Mouse (Mus musculus) heart, adult 8-10 months (tissue): ENCODE measurements around the gene Mrpl55. TPM values are rescaled to one million over a fixed set of nuclear protein-coding genes. Genes with fewer than 3 reads are reported as not detected.
"Not testable (repeated sequence)": the region's sequence is repeated elsewhere in the genome, so short reads cannot be mapped to it uniquely, and the experiment has no call there.

Experiments used
- DNase-seq: peaks from one replicate; pipeline ENCODE4 v3.0.0; 2022; ENCODE audit warnings: low spot score
- total RNA-seq, 4 experiments: library from RNA; stranded (reverse); gene quantifications; 2 replicates each; pipeline ENCODE4 v1.2.4; 2022

The Mrpl55 gene
- total RNA-seq, 4 experiments from 2014 or later, result 100 to 119 (median 114) TPM

DNA sequence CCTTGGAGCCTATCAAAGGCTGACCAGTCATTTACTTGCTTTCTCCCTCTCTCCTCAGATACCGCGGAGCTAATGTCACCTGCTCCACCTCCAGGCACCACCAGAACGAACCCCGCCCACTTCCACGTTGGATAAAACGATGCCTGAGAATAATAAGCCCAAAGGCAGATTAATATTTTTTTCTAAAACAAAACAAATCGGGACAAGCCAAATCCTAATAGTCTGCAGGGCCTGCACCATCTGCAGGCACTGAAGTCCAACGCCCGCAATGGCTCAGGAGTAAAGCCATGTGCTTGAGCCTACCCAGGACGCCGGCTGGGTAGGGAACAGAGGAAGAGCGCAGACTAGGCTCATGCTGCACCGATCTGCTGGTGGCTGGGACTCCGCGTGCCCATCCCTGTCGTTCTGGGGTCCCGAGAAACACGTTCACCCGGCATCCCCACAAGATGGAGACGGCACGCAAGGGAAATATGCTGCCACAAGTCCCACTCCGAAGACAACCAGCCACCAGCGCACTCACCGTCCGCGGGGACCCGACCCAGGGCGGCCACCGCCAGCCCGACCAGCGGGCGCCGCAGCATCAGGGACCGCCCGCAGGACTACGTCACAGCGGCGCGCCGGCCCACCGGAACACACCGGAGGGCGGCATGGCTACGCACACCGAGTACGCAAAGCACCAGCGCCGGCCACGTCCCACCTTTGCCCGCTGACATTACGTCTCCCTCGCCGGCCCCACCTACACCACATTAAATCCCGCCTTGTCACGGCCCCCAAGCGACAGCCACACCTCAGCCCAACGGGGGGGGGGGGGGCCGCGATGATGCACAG, 10.8 kb upstream of the Mrpl55 start:
- DNase-seq, result peak; percentile 87

- DNase-seq, result no peak
These were observed 10.3 kb upstream of the Mrpl55 start, which contains the start of gene Guk1 for GRCm38 (mm10) chr11:59192059-59192386. Gene Guk1 (minus strand): TSS chr11:59192212.

- DNase-seq, result no peak
These were observed 6.1 kb upstream of the Mrpl55 start for GRCm38 (mm10) chr11:59196230-59196629.

DNA sequence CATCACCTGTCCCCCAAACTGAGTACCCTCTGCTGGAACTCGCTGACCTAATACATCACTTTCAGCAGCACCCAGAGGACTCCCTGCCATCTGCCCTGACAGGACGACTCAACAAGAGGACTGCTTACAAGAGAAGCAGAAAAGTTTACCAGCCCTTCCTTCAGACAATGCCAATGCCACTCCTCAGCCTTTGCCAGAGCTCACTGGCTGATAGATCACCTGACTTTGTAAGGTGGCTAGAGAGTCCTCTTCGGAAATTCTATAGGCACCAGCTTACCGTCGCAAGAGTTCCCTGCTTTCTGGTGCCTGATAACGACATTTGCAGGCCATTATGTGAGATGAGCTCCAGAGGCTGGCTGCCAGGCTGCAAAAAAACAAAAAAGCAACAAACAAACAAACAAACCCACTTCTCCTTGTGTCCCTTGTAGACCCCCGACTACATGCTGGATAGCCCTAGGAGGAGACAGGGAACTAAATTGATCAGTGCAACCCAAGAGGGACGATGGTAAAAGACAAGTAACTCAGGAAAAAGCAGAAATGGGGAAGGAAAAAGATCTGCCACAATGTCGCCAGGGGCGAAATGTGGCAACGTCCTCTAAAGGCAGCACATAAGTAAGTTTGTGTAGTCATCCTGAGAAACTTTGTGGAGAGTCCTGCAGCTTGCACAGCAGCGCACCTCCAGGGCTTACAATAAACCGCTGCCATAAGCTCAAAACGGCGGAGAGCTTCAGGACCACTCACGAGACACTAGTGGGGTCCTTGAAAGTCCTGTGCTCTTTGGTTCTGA, 877 bp upstream of the Mrpl55 start:
- DNase-seq, result no peak

DNA sequence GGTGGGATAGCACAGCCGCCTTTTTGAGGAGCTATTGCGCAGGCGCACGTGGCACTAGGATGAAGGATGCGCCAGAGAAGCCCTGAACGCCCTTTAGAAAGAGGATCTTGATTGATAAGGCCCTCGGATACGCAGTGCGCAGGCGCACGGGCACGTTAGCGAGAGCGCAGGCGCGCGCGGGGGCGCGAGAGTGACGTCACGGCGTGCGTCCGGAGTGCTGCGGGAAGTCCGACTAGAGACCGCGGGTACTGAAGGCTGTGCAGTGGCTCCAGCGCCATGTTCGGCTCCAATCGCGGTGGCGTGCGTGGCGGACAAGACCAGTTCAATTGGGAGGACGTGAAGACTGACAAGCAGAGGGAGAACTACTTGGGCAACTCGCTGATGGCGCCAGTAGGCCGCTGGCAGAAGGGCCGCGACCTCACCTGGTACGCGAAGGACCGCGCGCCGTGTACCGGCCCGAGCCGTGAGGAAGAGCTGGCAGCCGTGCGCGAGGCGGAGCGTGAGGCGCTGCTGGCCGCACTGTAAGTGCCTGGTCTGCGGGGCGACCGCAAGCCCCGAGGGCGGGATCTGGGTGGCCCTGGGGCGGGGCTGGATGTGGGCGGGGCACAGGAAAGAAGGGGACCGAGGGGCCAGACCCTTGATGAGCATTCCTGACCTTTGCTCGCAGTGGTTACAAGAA, 6.0 kb downstream of the Mrpl55 start, which contains the start of gene 2310033P09Rik:
Gene 2310033P09Rik (plus strand): TSS at position 169 of the 679 bp plus-strand sequence.
- DNase-seq, result peak; percentile 91

- DNase-seq, result peak; percentile 57
These were observed 6.7 kb downstream of the Mrpl55 start for GRCm38 (mm10) chr11:59209003-59209441.

GRCm38 (mm10) chr11:59209580-59209979, 7.3 kb downstream of the Mrpl55 start:
- DNase-seq, result no peak

DNA sequence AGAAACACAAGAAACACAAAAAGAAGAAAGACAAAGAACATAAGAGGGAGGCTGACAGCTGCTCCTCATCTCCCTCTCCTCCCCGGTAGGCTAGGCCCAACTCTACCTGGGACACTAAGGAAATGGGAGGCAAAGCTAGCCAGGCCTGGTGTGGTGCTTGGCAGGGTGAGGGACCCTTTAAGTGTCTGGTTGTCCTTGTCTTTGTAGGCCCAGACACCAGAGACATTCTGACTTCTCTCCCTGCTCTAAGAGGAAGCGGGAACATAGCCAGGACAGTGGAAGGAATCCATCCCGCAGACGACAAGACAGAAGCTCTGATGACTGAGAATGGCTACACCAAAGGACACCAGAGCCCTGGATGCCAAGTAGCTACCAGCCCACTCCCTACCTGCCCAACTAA, 7.7 kb downstream of the Mrpl55 start:
- no peak for DNase-seq

- not testable (repeated sequence) for DNase-seq
These were observed 9.3 kb downstream of the Mrpl55 start for GRCm38 (mm10) chr11:59211561-59211960.

GRCm38 (mm10) chr11:59212320-59212719, 10.0 kb downstream of the Mrpl55 start:
- not testable (repeated sequence) for DNase-seq

DNA sequence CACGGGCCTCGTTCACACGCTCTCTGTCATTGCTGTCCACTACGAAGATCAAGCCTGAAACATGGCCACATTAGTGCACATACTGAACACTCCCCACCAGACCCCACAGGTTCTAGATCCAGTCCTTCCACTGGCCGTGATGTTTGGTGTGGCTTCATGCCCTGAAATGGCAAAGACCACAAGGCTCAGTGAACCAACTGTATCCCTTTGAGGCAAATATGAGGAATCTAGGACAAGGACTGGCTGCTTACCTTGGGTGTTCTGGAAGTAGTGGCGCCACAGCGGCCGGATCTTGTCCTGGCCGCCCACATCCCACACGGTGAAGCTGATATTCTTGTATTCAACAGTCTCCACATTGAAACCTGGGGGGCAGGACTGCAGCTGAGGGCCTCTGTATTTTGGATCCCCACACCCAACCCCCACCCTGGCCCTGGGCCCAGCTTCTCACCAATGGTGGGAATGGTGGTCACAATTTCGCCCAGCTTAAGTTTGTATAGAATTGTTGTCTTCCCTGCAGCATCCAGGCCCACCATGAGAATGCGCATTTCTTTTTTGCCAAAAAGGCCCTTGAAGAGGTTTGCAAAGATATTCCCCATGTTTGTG, 10.7 kb downstream of the Mrpl55 start:
- DNase-seq, result no peak

GRCm38 (mm10) chr11:59216955-59217354, 14.7 kb downstream of the Mrpl55 start:
- no peak for DNase-seq

DNA sequence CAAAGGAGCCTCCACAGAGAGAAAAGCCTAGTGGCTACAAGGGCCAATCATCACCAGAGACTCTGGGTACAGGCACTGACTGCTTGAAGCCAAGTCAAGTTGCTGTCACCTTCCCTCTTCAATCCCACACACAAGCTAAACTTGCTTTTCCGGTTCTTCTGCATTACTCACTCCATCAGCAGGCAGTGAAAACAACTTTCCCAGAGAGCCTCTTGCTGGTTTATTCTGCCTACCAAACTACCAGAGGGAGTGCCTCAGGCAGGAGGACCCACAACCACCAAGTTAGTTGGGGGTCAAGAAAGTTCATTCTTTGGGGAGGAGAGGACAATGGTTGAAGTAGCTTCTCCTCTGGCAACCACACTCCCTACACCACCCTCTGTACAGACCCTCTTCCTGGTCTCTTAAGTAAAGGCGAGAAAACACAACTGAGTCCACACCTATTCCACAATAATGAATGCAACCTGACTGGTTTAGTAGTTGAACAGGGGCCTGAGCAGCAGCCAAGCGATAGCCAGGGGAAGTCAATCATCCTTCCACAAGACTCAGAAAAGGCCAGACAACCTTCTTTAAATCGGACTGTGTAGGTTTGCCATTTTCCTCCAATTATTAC, 16.2 kb downstream of the Mrpl55 start:
- no peak for DNase-seq

DNA sequence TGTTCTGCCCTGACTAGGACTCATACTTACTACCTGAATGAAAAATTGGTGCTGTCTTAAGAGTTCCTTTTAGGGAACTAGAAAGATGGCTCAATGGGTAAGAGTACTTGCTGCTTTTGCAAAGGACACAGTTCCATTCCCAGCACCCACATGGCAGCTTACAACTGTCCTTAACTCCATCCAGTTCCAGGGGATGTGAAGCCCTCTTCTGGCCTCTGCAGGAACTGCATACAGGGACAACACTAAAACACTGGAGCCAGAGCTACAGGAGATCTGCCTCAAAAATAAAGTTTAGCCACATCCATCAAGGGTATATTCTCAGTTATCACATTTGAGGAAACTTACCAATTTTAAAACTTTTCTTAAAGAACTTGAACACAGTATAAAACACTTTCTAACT, 16.8 kb downstream of the Mrpl55 start:
- DNase-seq, result no peak

GRCm38 (mm10) chr11:59221604-59222003, 19.3 kb downstream of the Mrpl55 start:
- no peak for DNase-seq

DNA sequence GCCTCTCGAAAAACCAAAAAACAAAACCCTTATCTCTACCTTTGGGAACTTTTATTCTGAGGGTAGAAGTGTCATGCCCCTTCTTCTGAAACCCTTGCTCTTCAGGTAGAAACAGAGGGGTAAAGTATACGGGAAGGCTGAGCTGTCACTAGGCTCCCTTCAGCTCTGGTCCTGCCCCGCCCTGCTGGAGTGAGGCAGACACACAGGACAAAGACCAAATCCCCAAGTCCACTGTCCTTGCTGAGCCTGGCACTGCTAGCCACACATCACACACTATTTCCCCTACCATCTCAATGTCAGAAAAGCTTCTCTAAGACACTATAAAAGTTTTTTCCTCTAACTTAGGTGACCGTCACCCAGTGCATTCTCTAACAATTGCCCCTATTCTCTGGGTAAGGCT, 20.0 kb downstream of the Mrpl55 start:
- no peak for DNase-seq

GRCm38 (mm10) chr11:59224025-59224424, 21.7 kb downstream of the Mrpl55 start:
- DNase-seq, result no peak

DNA sequence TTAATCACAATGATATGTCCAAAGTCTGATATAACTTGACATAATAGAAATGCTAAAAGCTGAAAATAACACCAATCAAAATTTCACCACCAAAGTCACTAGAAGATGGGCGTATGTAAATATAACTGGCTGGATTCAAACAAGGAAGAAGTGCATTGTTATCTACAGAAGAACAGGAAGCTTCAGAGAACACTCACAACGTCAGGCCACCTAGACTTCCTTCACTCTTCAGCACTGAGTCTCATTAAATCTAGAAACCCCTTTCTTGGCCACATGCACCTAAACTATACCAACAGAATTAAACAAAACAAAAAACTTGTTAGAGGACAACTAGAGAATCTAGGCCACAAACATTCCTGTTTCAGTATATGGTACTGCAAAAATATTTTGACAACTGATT, 22.2 kb downstream of the Mrpl55 start:
- no peak for DNase-seq

- no peak for DNase-seq
These were observed 22.9 kb downstream of the Mrpl55 start for GRCm38 (mm10) chr11:59225167-59225566.

DNA sequence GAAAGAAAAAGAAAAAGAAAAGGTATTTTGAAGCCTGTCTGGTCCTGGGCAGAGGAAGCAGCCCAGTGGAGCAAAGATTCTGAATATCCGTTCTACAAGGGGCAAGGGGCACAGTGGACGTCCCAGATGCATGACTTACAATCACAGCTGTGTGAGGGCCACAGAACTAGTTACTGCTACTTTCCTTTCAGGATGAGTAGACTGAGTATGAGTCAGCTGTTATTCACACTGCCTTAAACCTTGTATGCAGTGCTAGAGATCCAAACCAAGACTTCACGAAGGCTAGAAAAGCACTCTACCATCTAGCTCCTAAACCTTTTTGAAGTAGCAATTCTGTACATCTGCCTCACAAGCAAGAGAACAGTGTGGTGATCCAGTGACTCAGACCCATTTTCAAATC, 24.0 kb downstream of the Mrpl55 start:
- no peak for DNase-seq
